Mouse (Mus musculus): ENCODE results near the gene Chrnb1.
A peak's percentile ranks its signal among the peaks of the same experiment; 100 is the strongest.

Chrnb1 gene

DNA sequence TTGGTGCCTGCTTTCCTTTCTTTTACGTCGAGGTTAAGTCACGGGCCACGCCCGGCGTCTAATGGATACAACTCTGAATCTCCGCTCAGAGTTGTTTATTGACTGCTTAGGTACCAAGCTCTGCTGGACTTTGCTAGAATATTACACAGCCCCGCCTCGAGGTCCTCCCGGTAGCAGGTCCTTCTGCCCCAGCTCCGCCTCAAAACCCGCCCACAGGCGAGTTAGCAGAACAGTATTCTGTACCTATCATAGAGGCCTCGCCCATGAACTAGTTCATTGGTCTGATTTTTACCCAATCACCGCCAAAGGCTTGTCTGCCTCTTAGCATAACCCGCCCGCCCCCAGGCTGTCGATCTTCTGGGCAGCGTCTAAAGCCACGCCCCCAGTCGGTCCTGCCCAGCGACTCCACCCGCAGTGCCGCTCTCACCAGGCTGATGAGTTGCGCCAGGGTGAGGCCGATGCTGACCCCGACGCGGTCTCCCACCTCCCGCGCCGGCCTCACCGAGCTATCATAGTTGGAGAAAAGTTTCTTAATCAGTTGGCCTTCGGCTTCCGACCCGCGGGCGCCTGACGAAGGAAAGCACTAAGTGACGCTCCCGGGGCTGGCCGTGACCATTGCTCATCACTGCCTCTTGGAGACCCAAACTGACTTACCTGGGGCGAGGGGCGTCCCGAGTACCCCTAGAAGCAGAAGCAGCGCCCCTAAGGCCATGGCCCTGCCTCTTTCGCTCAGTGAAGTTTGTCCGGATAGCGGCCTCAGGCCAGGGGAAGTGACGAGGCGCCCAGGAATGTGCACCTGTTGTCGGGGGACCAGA is at the start of gene Chrnb1:
Gene Chrnb1 (minus strand): TSS at position 776 of the 815 bp plus-strand sequence.
- DNase-seq (ENCODE audit: low read depth), result peak; percentile 96

DNA sequence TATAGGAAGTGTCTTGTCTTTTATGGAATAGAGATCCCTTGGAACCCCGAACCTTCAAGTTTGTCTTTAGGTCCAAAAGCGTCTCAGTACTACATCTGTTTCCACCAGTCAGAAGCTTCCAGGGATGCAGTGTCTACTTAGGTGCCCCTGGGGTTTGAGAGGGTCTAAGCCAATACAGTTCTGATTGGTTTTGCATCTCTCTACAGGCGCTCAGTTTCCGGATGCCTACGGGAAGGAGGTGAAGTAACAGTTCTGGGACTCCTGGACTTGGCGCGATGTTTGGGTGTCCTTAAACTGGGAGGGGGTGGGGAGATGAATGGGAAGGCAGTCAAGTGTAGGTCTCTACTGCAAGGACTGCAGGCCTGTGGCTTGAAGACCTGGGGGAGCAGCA is 43.0 kb upstream of the Chrnb1 start:
- DNase-seq (ENCODE audit: low read depth), result no peak

GRCm38 (mm10) chr11:69837952-69838713 is 42.4 kb upstream of the Chrnb1 start, which contains the start of gene Tmem256:
Tmem256 (plus strand) TSS chr11:69838514.
- DNase-seq (ENCODE audit: low read depth), result peak; percentile 98

DNA sequence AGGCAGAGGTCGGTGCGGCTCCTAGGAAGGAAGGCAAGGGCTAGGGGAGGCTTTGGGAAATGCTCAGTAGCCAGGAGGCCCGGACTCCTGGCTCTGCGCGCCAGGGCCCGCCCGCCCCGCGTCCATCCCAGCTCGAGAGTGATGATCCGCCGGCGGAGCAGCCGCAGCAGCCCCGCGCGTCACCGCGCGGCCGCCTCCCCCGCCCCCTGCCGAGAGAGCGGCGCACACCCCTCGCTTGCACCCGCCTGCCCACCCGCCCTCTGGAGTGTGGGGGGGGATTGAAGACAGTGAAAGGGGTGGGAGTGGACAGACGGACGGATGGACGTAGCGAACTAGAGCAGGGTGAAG is 41.8 kb upstream of the Chrnb1 start, which contains the start of gene Nlgn2:
Gene Nlgn2 (minus strand): TSS at position 181 of the 348 bp plus-strand sequence.
- no peak for DNase-seq (ENCODE audit: low read depth)

DNA sequence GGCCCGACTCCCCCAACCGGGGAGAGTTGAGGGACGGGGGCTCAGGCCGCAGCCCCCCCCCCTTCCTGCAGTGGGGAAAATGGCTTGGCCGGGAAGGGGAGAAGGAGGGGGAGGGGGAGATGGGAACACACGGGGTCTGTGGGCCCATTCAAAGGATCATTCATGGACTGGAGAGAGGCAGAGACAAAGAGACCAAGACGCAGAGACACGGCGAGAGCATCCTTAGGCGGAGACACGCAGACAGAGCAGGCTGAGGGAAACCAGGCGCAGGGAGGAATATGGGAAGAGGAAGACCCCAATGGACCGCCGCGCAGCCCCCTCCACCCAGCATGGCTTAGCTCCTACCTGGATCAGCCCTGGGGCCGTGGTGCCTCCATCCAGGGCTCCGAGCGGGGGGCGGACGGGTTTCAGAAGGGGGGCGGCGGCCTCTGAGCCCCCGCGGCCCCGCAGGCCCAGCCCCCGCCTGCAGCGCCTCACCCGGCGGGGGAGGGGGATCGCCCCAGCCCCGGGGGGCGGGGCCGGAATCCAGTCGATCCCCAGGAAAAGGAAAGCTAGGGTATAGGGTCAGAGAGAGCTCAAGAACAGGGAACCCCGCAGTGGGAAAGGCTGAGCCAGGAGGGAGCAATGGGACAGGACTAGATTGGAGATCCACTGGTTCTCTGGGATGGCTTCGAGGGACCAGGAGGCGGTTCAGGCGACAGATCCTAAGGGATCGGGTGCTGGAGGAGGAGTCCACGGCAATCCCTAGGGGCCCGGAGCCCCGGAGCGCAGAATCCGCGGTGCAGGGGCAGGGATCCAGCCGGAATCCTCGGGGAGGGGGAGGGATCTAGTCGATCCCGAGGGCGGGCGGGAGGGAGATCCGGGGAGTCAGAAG is 41.2 kb upstream of the Chrnb1 start:
- peak; percentile 55 for DNase-seq (ENCODE audit: low read depth)

- peak; percentile 40 for DNase-seq (ENCODE audit: low read depth)
Measured at GRCm38 (mm10) chr11:69835966-69836335, 40.2 kb upstream of the Chrnb1 start.

- DNase-seq (ENCODE audit: low read depth), result peak; percentile 35
Measured at GRCm38 (mm10) chr11:69835326-69835965, 39.7 kb upstream of the Chrnb1 start.

DNA sequence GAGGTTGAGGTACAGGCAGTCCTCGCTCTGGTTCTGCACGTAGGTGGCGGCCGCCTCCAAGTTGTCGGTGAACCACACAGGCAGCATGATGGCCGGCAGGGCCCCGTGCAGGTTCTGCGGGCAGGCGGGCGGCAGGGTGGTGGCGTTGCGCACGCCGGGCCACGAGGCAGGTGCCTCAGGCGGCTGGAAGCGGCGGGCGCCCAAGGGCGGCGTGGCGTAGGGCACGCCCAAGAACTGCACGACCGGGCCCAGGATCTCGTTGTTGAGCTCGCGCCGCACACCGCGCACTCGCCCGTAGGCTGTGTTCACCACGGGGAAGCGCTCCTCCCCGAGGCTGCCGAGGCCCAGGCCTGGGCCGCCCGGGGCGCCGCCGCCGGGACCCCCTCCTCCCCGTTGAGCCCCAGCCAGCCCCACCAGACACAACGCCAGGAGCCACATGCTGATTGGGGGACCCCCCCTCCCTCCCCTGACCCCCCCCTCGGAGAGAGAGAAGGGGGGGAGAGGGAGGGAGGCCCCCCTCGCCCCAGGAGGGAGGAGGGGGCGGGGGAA is 38.3 kb upstream of the Chrnb1 start:
- peak; percentile 71 for DNase-seq (ENCODE audit: low read depth)

DNA sequence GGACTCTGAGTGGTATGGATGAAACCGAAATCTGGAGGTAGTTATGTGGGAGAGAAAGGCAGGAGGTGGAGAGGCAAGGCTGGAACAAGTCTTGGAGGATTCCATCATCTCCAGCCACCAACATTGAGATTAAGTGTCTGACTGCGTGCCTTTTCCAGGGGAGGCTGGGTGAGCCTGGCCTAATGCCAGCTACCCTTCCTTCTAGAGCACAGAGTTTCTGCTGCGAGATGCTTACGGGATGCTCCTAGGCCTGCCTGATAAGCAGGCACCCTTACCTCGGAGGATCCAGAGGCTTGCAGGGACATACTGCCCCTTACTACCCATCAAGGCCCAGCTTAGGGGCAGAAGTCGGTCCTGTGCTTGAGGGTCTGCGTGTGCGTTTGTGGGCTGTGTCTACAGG is 37.8 kb upstream of the Chrnb1 start:
- no peak for DNase-seq (ENCODE audit: low read depth)

GRCm38 (mm10) chr11:69828832-69829231 is 33.1 kb upstream of the Chrnb1 start:
- no peak for DNase-seq (ENCODE audit: low read depth)

- DNase-seq (ENCODE audit: low read depth), result no peak
Measured at GRCm38 (mm10) chr11:69823456-69823855, 27.7 kb upstream of the Chrnb1 start.

DNA sequence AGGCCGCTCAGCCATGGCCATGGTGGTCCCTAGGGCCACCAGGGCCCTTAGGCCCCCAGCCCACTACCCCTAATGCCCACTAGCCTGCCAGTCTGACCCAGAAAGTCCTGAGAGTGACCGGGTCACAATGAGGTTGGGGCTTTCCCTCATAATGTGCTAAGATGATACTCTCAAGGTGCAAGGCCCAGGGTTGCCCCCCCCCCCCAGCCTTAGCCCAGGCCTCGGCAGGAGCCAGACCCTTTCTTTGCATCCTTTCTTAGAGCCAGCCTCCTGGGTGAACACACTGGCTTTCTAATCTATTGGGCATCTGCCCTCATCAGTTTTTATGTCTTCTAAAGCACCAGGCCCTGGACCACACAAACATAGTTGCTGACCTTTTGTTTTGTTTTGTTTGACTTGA is 26.3 kb upstream of the Chrnb1 start, which contains the start of gene Spem1:
Gene Spem1 (minus strand): TSS at position 101 of the 400 bp plus-strand sequence.
- DNase-seq (ENCODE audit: low read depth), result no peak

DNA sequence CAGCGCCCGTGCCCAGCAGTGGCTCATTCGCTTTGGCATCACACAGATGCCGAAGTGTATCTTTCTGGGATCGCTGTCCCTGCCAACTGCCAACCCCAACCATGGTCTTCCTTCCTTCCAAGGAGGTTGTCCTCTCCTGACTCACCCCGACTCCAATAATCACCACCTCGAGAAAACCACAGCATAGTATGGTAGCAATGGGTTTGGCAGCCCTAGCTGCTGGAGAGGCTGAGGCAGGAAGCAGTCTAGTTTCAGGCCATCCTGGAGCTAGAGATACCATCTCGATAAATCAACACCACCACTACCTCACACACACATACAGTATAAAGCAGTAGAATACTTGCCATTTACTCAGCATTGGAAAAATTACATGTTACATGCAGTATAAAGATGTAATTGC is 23.1 kb upstream of the Chrnb1 start:
- DNase-seq (ENCODE audit: low read depth), result no peak

DNA sequence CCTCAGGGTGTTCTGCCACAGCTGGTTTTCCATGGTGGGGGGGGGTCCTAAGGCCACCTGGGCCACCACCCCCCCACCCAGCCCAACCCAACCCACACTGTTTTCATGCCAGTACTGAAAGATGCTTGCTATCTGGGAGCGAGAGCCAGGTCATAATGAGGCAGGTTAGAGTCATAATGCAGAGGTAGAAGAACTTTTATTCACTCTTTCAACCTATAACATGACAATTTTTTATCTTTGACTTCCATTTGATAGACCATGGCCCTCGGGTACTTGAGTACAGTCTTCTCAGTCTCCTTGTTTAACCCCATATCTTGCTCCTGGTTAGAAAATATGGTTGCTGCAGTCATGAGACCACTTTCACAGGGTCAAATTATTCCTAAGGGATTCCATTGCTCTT is 22.6 kb upstream of the Chrnb1 start, which contains the start of gene Spem2:
Gene Spem2 (minus strand): TSS at position 101 of the 400 bp plus-strand sequence.
- DNase-seq (ENCODE audit: low read depth), result no peak

DNA sequence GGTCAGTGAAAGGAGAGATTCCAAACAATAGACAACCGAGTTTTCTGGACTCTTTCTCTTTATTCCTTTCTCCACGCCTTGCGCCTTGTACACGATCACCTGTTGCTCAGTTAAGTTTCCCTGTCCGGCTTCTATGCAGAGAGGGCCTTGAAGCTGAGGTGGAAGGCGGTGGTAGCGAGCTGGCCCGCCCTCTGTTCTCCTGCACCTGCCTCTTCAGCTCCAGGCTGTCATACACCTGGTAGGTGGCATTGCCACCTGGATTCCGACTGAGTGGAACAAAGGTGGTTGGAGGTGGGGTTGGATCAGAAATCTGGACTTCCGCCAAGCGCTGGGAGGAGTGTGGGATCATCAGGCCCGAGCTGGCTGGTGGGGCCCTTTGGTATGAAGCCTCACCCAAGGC is 20.8 kb upstream of the Chrnb1 start:
- no peak for DNase-seq (ENCODE audit: low read depth)

DNA sequence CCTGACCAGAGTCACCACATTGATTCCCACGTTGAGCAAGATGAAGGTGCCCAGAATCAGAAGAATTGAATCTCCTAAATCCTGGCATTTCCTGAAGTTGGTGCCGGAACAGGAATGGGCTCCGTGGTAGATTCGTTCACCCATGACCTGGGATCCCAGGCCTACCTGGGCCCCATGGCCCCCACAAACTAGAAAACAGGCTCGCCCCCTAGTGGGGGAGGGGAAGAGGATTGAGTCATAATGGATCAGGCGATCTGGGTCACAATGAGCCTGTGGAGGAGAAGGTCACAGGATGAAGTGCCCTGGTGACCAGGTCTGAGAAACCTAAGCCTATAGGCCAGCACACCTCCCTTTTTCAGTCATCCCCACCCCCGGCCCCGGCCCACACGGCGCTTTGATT is 19.4 kb upstream of the Chrnb1 start, which contains the start of gene Gm39566:
Gene Gm39566 (minus strand): TSS at position 144 of the 400 bp plus-strand sequence.
- no peak for DNase-seq (ENCODE audit: low read depth)

DNA sequence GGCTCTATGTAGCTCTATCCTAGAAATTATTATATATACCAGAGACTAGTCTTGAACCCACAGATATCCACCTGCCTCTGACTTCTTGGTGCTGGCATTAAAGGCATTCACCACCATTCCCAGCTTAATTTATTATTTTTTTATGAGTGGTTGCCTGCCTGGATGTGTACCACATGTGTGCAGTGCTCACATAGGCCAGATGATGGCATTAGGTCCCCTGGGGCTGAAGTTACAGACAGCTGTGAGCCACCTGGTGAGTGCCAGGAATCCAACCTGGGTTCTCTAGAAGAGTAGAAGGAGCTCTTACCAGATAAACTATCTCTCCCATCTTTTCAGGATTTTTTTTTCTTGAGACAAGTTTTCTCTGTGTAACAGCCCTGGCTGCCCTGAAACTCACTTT is 14.5 kb upstream of the Chrnb1 start:
- DNase-seq (ENCODE audit: low read depth), result no peak

- DNase-seq (ENCODE audit: low read depth), result no peak
Measured at GRCm38 (mm10) chr11:69807641-69808040, 11.9 kb upstream of the Chrnb1 start.

GRCm38 (mm10) chr11:69806378-69806777 is 10.6 kb upstream of the Chrnb1 start:
- DNase-seq (ENCODE audit: low read depth), result peak; percentile 24

DNA sequence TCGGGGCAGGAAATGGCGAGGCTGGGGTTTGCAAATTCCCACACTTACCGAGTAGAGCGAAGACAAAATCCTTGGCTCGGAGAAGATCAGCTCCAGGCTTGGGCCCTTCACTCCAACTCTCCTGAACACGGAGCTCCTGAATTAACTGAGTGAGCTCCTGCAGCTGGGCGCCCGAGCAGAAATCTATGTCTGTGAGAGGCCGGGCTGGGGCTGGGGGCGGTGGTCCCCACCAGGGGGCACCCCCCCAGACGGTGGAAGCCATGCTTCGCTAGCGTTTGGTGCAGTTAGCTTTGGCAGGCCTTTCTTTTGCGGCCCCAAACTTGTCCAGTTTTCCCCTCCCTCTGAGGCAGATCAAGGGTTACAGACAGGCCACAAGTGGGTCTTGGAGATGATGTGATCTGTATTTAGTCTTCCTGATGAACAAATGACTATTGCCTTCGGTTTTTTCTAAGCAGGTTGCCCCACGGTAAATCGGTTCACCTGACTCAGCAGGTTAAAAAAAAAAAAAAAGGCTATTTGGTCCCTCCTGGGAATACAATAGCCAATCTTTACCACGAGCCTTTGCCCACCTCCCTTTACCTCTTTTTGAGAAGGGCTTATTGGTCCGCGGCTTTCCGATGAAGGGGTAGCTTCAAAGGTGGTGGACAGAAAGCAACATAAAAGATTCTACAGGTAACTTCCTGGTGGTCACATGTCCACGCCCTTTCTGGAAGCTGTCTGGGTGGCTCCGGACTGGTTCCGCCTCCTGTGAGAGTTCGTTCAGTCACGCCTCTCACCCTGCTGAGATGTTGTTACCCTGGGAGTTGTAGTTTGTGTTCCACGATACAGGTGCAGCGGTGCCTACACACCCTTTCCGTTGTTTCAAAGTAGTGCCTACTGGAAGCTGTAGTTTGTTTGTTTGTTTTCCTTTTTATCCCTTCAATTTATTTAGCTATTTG is 9.5 kb upstream of the Chrnb1 start, which contains the start of gene Tmem102:
Gene Tmem102 (minus strand): TSS at position 653 of the 938 bp plus-strand sequence.
- DNase-seq (ENCODE audit: low read depth), result no peak
